Mouse (Mus musculus) gastrocnemius, adult 8-10 months (tissue): ENCODE data around the gene Pip5k1a. TPM values are rescaled to one million over a fixed set of nuclear protein-coding genes. Genes with fewer than 3 reads are reported as not detected.

Experiments
- microRNA-seq: library from miRNA; unstranded; fragments of <30 nt; microRNA quantifications from one replicate; pipeline ENCODE4 v1.2.0, GENCODE M21; 2022
- total RNA-seq, 4 experiments: library from RNA; stranded (reverse); gene quantifications; 2 replicates each; pipeline ENCODE4 v1.2.4; 2022

Pip5k1a gene
- total RNA-seq, 4 experiments from 2014 or later, result 21.9 to 27.6 (median 24.7) TPM

Small RNA genes within 50 kb of the gene (microRNA-seq; reads per million reads assigned to microRNA genes)
- not detected for gene Mir8099-1

Other genes starting within 250 kb of the Pip5k1a start
- gene Psmb4, start 220.0 kb downstream of the Pip5k1a start, total RNA-seq, result 100 to 1,000 TPM; 206 to 227 (median 221) TPM
- gene Selenbp1, start 173.9 kb downstream of the Pip5k1a start, total RNA-seq, result 10 to 100 TPM; 10.2 to 21.5 (median 17.0) TPM
- gene Rfx5, start 152.9 kb downstream of the Pip5k1a start, total RNA-seq, result 1 to 10 TPM; 4.5 to 8.4 (median 6.1) TPM
- 10 to 100 TPM; 16.7 to 22.2 (median 20.2) TPM for gene Pi4kb, start 132.2 kb downstream of the Pip5k1a start, total RNA-seq
- 10 to 100 TPM; 14.2 to 18.8 (median 16.3) TPM for gene Zfp687, start 91.5 kb downstream of the Pip5k1a start, total RNA-seq
- 100 to 1,000 TPM; 191 to 247 (median 221) TPM for gene Psmd4, start 64.3 kb downstream of the Pip5k1a start, total RNA-seq
- gene Vps72, start 4.1 kb upstream of the Pip5k1a start, total RNA-seq, result 10 to 100 TPM; 51.9 to 96.7 (median 73.1) TPM
- 100 to 1,000 TPM; 688 to 884 (median 752) TPM for gene Tmod4, start 17.5 kb upstream of the Pip5k1a start, total RNA-seq
- 10 to 100 TPM; 24.9 to 37.2 (median 33.4) TPM for gene Scnm1, start 27.1 kb upstream of the Pip5k1a start, total RNA-seq
- gene Lysmd1, start 27.2 kb upstream of the Pip5k1a start, total RNA-seq, result 1 to 10 TPM; 6.3 to 8.2 (median 7.3) TPM
- gene Tnfaip8l2, start 35.4 kb upstream of the Pip5k1a start, total RNA-seq, result under 1 TPM; 0.25 to 0.35 (median 0.29) TPM
- 10 to 100 TPM; 67.3 to 91.3 (median 87.4) TPM for gene Sema6c, start 53.5 kb upstream of the Pip5k1a start, total RNA-seq
- gene Gabpb2, start 111.0 kb upstream of the Pip5k1a start, total RNA-seq, result 1 to 10 TPM; 7.2 to 9.1 (median 7.6) TPM
- gene Cdc42se1, start 121.8 kb upstream of the Pip5k1a start, total RNA-seq, result 10 to 100 TPM; 13.7 to 18.3 (median 15.0) TPM
- gene Mllt11, start 125.2 kb upstream of the Pip5k1a start, total RNA-seq, result 100 to 1,000 TPM in 1 of 4 experiments, 10 to 100 TPM in 3; 69.6 to 108 (median 87.4) TPM
- not detected for gene Gm128, start 134.7 kb upstream of the Pip5k1a start, total RNA-seq
- not detected for gene Bnipl, start 144.3 kb upstream of the Pip5k1a start, total RNA-seq
- 10 to 100 TPM; 25.4 to 29.7 (median 27.8) TPM for gene Mindy1, start 174.4 kb upstream of the Pip5k1a start, total RNA-seq
- 10 to 100 TPM; 47.7 to 58.8 (median 53.5) TPM for gene Prune1, start 175.1 kb upstream of the Pip5k1a start, total RNA-seq
- not detected for gene Anxa9, start 200.2 kb upstream of the Pip5k1a start, total RNA-seq
- gene Cers2, start 207.9 kb upstream of the Pip5k1a start, total RNA-seq, result 10 to 100 TPM; 13.1 to 16.7 (median 15.3) TPM